Mouse (Mus musculus): ENCODE measurements around the gene Nav1. TPM values are rescaled to one million over a fixed set of nuclear protein-coding genes. Genes with fewer than 3 reads are reported as not detected.

Nav1 gene
- polyA plus RNA-seq, 1 experiment: not detected

- TF ChIP-seq POLR2A (IDR thresholded peaks at IDR 0.05; ENCODE audit: insufficient read depth, low read depth, low read length) (no peak), CTCF (IDR thresholded peaks at IDR 0.05; ENCODE audit: insufficient read depth, low read depth, low read length) (no peak)
- 44% methylated on average over 9 of the region's 9 CpGs for WGBS
- H3K27ac ChIP-seq (ENCODE audit: insufficient read depth, low read depth, low read length): no peak overlapping the region; the same call in 1 of the 2 replicates
- H3K4me1 ChIP-seq (ENCODE audit: control insufficient read depth, insufficient read depth, low read length): peaks cover 53% of the 10 kb centered on the region
- H3K4me3 ChIP-seq (ENCODE audit: insufficient read depth, low read depth, low read length): no peak overlapping the region
Observed at GRCm38 (mm10) chr1:135514913-135515632, 92.0 kb downstream of the Nav1 start.

- Histone ChIP-seq H3K4me3 (ENCODE audit: insufficient read depth, low read depth, low read length) (no peak overlapping the region), H3K4me1 (ENCODE audit: control insufficient read depth, insufficient read depth, low read length) (peaks cover 59% of the 10 kb centered on the region), H3K27ac (ENCODE audit: insufficient read depth, low read depth, low read length) (no peak overlapping the region)
- TF ChIP-seq CTCF (IDR thresholded peaks at IDR 0.05; ENCODE audit: insufficient read depth, low read depth, low read length): no peak
- no peak for TF ChIP-seq POLR2A (IDR thresholded peaks at IDR 0.05; ENCODE audit: insufficient read depth, low read depth, low read length)
- 87% methylated on average over 4 of the region's 4 CpGs for WGBS
Observed at GRCm38 (mm10) chr1:135514046-135514445, 93.0 kb downstream of the Nav1 start.

GRCm38 (mm10) chr1:135513464-135513863 is 93.6 kb downstream of the Nav1 start:
- TF ChIP-seq CTCF (IDR thresholded peaks at IDR 0.05; ENCODE audit: insufficient read depth, low read depth, low read length) (no peak), POLR2A (IDR thresholded peaks at IDR 0.05; ENCODE audit: insufficient read depth, low read depth, low read length) (no peak)
- Histone ChIP-seq H3K4me3 (ENCODE audit: insufficient read depth, low read depth, low read length) (no peak overlapping the region), H3K27ac (ENCODE audit: insufficient read depth, low read depth, low read length) (no peak overlapping the region), H3K4me1 (ENCODE audit: control insufficient read depth, insufficient read depth, low read length) (peaks cover 62% of the 10 kb centered on the region)
- 54% methylated on average over 5 of the region's 5 CpGs for WGBS

GRCm38 (mm10) chr1:135510346-135510977 is 96.6 kb downstream of the Nav1 start:
- WGBS: 5% methylated on average over 30 of the region's 30 CpGs
- Histone ChIP-seq H3K4me1 (ENCODE audit: control insufficient read depth, insufficient read depth, low read length) (peaks cover 45% of the 10 kb centered on the region), H3K27ac (ENCODE audit: insufficient read depth, low read depth, low read length) (no peak overlapping the region; the same call in 1 of the 2 replicates), H3K4me3 (ENCODE audit: insufficient read depth, low read depth, low read length) (peak overlapping the region; percentile 63)
- no peak for TF ChIP-seq CTCF (IDR thresholded peaks at IDR 0.05; ENCODE audit: insufficient read depth, low read depth, low read length)
- no peak for TF ChIP-seq POLR2A (IDR thresholded peaks at IDR 0.05; ENCODE audit: insufficient read depth, low read depth, low read length)

- H3K4me3 ChIP-seq (ENCODE audit: insufficient read depth, low read depth, low read length): peak overlapping the region; percentile 63
- WGBS: 47% methylated on average over 15 of the region's 16 CpGs
- H3K27ac ChIP-seq (ENCODE audit: insufficient read depth, low read depth, low read length): no peak overlapping the region; the same call in 1 of the 2 replicates
- peaks cover 39% of the 10 kb centered on the region for H3K4me1 ChIP-seq (ENCODE audit: control insufficient read depth, insufficient read depth, low read length)
- no peak for TF ChIP-seq CTCF (IDR thresholded peaks at IDR 0.05; ENCODE audit: insufficient read depth, low read depth, low read length)
- no peak for TF ChIP-seq POLR2A (IDR thresholded peaks at IDR 0.05; ENCODE audit: insufficient read depth, low read depth, low read length)
Observed at GRCm38 (mm10) chr1:135509145-135510084, 97.7 kb downstream of the Nav1 start.

GRCm38 (mm10) chr1:135508349-135508634 is 98.8 kb downstream of the Nav1 start:
- Histone ChIP-seq H3K4me1 (ENCODE audit: control insufficient read depth, insufficient read depth, low read length) (peaks cover 30% of the 10 kb centered on the region), H3K27ac (ENCODE audit: insufficient read depth, low read depth, low read length) (no peak overlapping the region), H3K4me3 (ENCODE audit: insufficient read depth, low read depth, low read length) (no peak overlapping the region)
- WGBS: 42% methylated on average over 3 of the region's 3 CpGs
- TF ChIP-seq POLR2A (IDR thresholded peaks at IDR 0.05; ENCODE audit: insufficient read depth, low read depth, low read length) (no peak), CTCF (IDR thresholded peaks at IDR 0.05; ENCODE audit: insufficient read depth, low read depth, low read length) (no peak)

- WGBS: 61% methylated on average over 14 of the region's 14 CpGs
- Histone ChIP-seq H3K4me3 (ENCODE audit: insufficient read depth, low read depth, low read length) (no peak overlapping the region), H3K27ac (ENCODE audit: insufficient read depth, low read depth, low read length) (no peak overlapping the region), H3K4me1 (ENCODE audit: control insufficient read depth, insufficient read depth, low read length) (peaks cover 26% of the 10 kb centered on the region)
- TF ChIP-seq CTCF (IDR thresholded peaks at IDR 0.05; ENCODE audit: insufficient read depth, low read depth, low read length) (no peak), POLR2A (IDR thresholded peaks at IDR 0.05; ENCODE audit: insufficient read depth, low read depth, low read length) (no peak)
Observed at GRCm38 (mm10) chr1:135507572-135508348, 99.3 kb downstream of the Nav1 start.

GRCm38 (mm10) chr1:135505499-135505898 is 101.6 kb downstream of the Nav1 start:
- H3K4me3 ChIP-seq (ENCODE audit: insufficient read depth, low read depth, low read length): no peak overlapping the region
- WGBS: 85% methylated on average over 7 of the region's 7 CpGs
- TF ChIP-seq CTCF (IDR thresholded peaks at IDR 0.05; ENCODE audit: insufficient read depth, low read depth, low read length): no peak
- no peak for TF ChIP-seq POLR2A (IDR thresholded peaks at IDR 0.05; ENCODE audit: insufficient read depth, low read depth, low read length)
- no peak overlapping the region for H3K27ac ChIP-seq (ENCODE audit: insufficient read depth, low read depth, low read length)
- peaks cover 33% of the 10 kb centered on the region for H3K4me1 ChIP-seq (ENCODE audit: control insufficient read depth, insufficient read depth, low read length)
